Mouse (Mus musculus): Measurements from ENCODE around the gene Noct.
"Not testable (repeated sequence)": the region's sequence is repeated elsewhere in the genome, so short reads cannot be mapped to it uniquely, and the experiment has no call there.

The Noct gene

DNA sequence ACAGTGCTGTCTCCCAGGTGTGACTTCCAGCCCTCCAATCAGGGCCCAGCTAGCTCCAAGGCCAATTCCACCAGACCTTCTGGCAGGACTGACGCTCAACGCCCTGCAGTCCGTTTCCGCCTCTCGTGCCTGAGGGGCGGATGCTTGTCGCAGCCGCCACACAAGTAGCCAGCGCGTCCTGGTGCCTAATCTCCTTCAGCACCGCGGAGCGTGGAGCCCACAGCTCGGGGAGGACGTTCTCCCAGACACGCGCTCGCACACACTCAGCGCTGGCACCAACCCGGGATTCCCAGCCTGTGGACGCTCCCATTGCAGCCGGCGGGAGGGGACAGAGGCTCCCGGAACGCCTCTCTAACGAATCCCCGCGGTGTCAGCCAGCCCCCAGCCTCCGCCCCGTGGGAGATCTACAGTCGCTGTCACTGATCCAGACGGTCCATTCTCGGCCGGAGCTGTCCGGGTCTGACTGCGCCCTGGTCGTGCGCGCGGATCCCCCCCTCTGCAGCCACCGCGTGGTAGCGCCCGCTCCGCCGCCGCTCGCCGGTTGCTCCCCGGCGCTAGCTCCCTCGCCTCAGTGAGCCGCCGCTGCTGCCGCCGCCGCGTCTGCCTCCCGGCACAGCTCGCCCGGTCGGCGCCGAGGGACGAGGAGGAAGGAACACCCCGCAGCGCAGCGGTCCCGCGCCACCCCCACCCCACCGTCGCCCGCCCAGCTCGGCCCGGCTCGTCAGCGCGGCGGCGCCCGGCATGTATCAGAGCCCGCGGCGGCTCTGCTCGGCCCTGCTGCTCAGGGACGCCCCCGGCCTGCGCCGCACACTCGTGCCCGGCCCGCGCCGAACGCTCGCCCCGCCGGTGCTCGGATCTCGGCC is at the start of gene Noct:
Gene Noct, plus strand, starts transcription at position 85 of the 863 bp plus-strand sequence.
- peak; percentile 92 for DNase-seq

GRCm38 (mm10) chr3:51178158-51178557 is 46.1 kb upstream of the Noct start:
- DNase-seq, result no peak

- DNase-seq, result no peak
These were observed 44.6 kb upstream of the Noct start for GRCm38 (mm10) chr3:51179460-51180146.

DNA sequence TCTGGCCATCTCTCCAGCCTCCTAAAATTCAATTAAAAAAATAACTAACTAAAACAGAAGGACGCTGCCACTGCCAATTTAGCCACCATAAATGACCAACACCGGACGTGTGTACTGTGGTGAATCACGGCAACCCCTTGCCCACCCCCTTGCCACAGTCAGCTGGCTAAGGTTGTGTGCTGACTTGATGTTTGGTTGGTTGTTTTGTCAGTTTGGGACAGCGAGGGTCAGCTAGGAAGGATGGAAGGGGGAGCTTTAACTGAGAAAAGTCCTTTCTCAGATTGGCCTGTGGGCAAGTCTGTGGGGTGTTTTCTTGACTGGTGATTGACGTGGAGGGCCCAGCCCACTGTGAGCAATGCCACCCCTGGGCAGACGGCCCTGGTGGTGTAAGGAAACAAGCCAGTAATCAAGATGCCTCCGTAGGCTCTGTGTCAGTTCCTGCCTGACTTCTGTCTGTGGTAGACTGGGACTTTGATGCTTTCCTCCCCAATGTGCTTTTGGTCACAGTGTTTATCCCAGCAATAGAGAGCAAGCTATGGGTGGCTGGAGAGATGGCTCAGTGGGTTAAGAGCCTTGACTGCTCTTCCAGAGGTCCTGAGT is 43.8 kb upstream of the Noct start:
- no peak for DNase-seq

DNA sequence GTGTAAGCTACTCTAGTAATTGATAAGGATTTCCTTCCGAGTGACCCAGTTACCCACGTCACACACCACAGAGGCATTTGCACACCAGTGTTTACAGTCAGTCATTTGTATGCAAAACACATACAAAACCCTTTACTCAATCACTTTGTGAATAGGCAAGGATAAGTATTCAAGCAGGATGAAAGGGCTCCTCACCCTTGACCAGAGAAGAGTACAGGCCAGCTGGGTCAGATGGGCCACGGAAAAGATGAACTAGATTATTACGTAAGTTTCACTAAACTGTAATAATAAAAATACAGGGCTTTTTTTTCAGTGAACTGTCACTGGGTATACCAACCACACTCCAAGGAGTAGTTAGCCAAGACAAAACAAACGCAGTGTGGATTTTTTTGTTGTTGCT is 41.8 kb upstream of the Noct start:
- no peak for DNase-seq

DNA sequence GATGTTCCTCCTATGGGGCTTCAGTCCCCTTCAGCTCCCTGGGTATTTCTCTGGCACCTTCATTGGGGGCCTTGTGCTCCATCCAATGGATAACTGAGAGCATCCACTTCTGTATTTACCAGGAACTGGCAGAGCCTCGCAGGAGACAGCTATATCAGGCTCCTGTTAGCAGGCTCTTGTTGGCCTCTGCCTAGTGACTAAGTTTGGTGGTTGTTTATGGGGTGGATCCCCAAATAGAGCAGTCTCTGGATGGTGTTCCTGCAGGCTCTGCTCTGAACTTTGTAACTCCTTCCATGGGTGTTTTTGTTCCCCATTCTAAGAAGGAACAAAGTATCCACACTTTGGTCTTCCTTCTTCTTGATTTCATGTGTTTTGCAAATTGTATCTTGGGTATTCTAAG is 40.7 kb upstream of the Noct start:
- DNase-seq, result not testable (repeated sequence)

GRCm38 (mm10) chr3:51183967-51184366 is 40.3 kb upstream of the Noct start:
- not testable (repeated sequence) for DNase-seq

- DNase-seq, result peak; percentile 79
These were observed 39.5 kb upstream of the Noct start for GRCm38 (mm10) chr3:51184715-51185114.

GRCm38 (mm10) chr3:51185406-51185805 is 38.8 kb upstream of the Noct start:
- peak; percentile 74 for DNase-seq

GRCm38 (mm10) chr3:51194075-51194474 is 30.2 kb upstream of the Noct start:
- DNase-seq, result peak; percentile 53

DNA sequence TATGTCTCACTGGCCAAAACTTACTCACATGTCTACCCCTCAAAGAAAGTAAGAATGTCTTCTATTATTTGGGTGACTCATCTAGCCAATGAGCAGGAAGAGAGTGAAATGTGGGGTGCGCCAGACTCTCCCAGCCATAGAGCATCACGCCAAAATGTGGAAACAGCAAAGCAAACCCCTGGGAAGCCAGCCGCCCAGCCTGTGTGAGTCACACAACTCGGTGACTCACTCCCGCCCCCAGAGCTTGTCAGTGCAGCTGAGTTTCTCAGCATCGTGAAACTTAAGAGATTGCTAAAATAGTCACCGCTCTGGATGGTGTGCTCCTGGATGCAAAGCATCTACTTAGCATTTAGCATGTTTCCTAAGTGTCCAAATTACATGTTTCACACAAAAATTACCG is 28.9 kb upstream of the Noct start:
- peak; percentile 31 for DNase-seq

DNA sequence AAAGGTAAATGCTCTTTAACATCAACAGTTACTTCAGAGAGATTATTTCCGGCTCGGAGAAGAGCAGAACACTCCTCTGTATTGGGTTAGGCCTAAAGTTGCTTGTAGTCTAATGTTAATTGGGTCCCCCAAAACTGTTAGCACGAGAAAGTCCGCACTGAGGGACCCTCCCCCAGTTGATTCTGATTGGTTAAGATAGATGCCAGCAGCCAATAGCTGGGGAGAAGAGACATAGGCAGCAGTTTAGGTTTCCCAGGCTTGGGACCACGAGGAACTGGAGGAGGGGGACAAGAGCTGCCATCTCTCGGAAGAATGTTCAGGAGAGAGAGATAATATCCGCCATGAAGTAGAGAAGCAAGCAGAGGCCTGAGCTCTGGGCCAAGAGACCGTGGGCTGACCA is 28.5 kb upstream of the Noct start:
- no peak for DNase-seq

- DNase-seq, result no peak
These were observed 27.5 kb upstream of the Noct start for GRCm38 (mm10) chr3:51196724-51197111.

DNA sequence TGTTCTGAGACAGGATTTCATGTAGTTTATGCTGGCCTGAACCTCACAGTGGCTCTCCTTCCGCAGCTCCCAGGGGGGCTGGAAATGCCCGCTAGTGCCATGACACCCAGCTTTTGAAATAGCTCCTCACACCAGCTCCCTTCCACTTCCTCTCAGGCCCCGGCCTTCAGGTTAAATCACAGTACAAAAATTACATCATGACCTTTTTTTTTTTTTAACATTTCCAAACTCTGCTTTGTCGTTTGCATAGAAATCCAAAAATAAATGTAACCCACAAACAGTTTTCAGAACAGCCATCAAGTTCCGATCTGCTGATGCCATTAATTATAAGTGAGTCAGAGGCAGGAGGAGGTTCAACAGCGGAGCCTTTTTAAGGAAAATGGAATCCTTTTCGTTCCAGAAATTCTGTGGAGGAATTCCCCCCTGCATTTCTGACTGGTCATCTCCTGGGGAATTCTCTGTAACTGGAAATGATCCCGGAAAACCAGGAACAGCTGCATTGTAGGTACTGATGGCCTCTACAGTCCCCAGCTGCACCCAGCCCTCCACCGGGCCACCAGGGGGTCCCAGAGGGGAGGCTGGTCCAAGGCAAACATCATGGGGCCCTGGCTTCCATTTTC is 27.0 kb upstream of the Noct start:
- DNase-seq, result peak; percentile 63

DNA sequence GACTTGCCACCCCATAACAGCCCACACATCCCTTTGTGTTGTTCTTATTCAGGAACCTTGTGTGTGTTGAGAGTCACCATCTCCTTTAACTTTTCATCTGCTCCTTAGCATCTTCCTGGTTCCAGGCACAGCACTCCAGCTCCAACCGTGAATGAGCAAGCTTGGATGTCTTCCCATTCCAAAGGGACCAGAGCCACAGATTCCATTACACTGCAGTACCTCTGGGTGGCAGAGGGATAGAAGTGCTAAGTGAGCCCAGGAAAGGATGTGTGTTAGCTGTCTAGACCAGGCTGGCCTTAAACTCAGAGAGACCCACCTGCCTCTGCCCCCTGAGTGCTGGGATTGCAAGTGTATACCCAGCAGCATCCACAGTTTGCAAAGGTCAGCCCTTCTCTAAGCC is 26.0 kb upstream of the Noct start:
- no peak for DNase-seq

- DNase-seq, result no peak
These were observed 25.1 kb upstream of the Noct start for GRCm38 (mm10) chr3:51199130-51199529.

- peak; percentile 62 for DNase-seq
These were observed 23.9 kb upstream of the Noct start for GRCm38 (mm10) chr3:51200311-51200710.

DNA sequence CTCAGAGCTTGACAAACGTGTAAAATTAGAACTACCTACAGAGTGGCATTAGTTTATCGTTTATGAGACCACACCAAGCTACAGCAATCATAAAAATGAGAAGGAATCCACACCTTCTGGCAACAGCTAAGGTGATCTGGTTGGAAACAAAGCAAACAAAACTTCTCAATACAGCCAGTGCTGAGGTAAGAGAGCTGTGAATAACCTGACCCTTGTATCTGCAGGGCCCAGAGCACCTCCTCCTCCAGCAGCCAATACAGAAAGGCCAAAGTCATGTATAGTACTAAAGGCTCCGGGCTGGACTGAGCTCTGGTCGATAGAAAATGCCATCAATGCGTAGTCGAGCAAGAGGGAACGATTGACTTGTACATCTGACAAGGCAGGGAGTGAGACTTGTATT is 23.4 kb upstream of the Noct start:
- DNase-seq, result no peak

GRCm38 (mm10) chr3:51201986-51202385 is 22.3 kb upstream of the Noct start:
- no peak for DNase-seq

GRCm38 (mm10) chr3:51202491-51202987 is 21.7 kb upstream of the Noct start:
- peak; percentile 82 for DNase-seq

DNA sequence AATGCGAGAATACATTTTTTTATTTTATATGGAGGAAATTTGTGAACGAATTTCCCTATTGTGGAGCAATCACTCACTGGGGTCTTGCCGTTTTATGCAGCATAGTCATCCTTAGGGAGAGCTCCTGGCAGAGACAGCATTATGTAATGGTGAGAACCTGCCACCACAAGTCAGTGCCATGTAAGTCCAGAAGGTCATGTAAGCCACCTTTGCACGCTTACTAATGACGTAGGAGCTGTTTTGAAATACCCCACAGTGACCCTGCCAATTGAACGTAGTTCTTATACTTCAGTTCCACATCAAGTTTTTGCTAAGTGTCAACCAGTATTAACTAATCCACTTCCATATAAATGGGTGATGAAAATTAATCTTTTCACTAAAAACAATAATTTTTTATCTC is 20.3 kb upstream of the Noct start:
- DNase-seq, result no peak

DNA sequence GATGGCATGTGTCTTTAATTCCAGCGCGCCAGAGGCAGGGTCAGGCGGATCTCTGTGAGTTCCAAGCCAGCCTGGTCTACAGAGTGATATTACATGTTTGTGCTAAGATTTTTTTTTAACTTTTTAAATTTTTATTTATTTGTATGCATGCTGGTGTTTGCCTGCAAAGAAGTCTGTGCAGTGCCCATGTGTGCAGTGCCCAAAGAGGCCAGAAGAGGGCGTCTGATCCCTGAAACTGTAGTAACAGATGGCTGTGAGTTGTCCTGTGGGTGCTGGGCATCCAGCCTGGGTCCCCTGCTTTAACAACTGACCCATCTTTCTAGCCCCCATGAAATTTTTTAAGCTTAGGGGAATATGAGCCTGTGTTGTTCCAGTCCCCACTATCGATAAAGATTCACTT is 19.8 kb upstream of the Noct start:
- DNase-seq, result no peak

- DNase-seq, result no peak
These were observed 19.4 kb upstream of the Noct start for GRCm38 (mm10) chr3:51204897-51205296.

Measured in kidney, postnatal 14 days (tissue).